Mouse (Mus musculus) embryo, embryonic 11.5 days (tissue): ENCODE data around the gene Gm27021.
"Not testable (repeated sequence)": the region's sequence is repeated elsewhere in the genome, so short reads cannot be mapped to it uniquely, and the experiment has no call there.

Experiments
- DNase-seq: peaks from one replicate; pipeline ENCODE4 v3.0.0-alpha.2; 2012; ENCODE audit warnings: low read depth, low spot score

Gm27021 gene

DNA sequence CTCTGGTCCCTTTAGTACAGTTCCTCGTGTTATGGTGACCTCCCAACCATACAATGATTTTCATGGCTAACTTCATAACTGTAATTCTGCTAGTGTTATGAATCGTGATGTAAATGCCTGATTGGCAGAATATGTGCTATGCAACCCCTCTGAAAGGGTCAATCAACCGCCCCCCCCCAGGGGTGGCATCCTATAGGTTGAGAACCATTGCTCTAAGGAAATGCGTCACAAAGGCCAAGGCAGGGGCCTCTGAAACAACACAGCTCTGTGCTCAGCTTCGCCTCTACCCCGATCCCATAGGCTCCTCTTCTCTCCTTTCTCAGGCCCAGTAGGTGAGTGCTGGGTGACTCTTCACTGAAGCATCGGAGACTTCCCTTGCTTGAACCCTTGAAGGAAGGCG is 17.7 kb upstream of the Gm27021 start:
- DNase-seq, result no peak

DNA sequence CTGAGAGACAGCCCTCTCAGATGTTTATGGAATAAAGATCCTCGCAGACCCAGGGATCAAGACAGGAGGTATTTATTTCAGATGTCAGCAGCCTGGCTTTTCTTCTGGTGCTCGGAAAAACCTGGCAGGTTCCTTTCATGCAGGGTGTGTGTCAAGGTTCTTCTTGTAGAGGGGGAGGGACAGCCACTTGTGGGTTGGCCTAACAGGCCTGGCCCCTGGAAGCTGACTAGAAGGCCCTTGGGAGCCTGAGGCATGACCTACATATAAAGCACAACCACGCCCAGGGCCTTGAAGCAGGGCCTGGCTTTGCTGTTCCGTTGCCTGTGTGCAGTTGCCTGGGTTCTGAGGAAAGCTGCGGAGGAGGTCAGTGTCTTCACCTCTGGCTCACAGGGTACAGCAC is 17.2 kb upstream of the Gm27021 start:
- DNase-seq, result no peak

DNA sequence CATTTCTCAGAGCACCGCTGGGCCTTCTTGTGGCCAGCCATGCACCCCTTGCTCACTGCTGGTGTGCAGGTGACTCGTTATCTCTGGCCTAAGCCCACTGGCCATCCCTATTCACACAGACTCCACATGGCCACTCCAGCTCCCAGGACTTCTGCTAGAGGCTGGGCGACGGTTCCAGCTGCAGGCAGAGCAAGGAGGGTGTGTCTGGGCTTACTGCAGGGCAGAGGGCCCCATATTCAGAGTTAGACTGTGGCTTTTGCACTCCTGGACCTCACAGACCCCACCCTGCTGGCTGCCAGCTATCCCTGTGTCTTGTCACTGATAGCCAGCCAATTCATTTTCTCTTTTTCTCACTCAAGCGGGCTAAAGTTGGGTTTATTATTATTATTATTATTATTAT is 16.2 kb upstream of the Gm27021 start:
- DNase-seq, result no peak

DNA sequence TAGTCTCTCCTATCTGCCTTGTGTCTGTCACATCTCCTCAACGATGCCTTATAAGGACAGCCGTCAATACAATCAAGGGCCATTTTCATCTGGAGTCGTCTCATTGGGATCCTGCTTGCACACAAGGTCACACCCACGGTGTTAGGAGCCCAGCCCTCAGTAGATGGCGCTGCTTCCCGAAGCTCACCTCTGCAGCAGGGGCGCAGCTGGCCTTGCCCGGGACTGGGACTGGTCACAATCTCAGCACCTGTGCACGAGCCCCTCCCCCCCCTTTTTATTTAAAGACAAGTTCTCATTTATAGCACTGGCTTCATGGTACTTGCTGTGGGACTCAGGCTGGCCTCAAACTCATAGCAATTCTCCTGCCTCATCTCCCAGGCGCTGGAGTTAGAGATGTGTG is 15.7 kb upstream of the Gm27021 start:
- DNase-seq, result peak; percentile 42

DNA sequence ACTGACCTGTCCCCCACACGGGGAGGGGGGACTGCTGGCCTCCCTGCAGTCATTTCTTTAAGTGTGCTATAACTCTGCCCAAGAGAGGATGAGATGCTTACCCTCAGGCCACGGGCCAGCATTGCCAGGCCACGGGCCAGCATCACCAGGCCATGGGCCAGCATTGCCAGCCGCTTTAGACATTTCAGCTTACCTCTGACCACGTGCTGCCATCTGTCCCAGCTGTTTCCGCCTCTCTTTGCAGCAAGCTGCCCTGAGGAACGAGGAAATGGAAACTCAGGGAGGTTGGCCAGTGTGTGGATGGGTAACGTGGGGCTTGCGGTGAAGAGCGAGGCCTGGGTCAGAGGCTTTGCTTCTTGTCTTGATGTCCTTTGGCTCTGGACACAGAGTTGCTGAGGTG is 13.2 kb upstream of the Gm27021 start:
- no peak for DNase-seq

DNA sequence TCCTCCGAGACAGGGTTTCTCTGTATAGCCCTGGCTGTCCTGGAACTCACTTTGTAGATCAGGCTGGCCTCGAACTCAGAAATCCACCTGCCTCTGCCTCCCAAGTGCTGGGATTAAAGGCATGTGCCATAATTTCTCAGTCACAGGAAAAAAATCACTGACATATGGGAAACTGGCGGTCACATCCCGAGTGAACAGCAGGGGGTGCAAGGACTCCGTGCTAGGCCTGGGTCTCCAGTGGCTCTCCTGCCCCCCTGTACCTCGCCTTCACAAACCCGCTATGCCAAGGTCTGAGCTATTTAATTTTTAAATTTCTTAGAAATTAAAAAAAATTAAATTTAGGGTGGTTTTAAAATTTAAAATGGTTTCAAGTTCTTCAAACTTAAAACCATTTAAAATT is 12.5 kb upstream of the Gm27021 start:
- DNase-seq, result not testable (repeated sequence)

DNA sequence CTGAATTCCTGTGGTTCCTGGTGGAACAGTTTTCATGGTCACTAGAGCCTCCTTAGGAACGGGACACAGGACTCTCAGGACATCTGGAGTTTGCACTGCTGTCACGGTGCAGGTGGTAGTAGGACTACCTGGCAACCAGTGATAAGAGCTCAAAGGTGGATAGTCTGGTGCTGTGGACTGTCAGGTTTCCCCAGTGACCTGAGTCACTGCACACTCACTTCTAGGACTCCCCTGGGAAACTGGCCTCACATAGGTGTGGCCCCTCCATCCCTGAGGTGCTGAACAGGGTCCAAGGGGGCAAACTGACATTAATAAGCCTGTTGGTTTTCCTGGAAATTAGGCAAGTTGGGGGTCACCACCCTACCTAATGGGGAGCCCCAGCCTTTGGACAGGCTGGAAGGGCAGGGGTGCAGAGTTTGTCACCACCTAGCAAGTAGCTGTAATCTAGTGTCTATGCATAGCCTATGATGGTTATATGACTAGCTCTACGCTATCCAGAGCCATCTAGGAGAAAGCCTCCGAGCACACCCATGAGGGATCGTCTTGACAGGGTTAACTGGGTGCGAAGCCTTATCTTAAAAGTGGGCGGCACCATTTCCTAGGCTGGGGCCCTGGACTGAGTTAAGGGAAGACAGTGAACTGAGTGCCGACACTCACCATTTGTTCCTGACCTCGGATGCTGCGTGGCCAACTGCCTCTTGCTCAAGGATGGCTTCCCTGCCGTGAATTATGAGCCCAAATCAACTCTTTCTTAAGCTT is 11.9 kb upstream of the Gm27021 start:
- no peak for DNase-seq

DNA sequence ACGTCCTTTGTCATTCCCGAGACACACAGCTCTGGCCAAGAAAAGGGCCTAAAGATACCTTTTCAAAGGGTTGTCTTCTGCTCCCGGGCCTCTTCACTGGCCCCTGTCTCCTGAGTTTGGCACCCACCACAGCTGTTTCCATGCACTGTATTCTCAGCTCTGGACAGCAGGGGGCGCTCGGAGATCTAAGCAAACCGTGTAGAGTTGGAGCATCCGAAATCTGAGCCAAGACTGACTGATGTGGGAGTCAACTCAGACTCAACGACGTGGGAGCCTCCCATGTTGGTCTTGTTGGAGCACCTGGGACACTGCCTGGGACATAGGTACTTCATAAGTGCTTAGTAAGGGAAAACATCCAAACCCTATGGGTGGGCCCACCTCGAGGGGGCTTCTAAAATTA is 10.6 kb upstream of the Gm27021 start:
- peak; percentile 81 for DNase-seq

DNA sequence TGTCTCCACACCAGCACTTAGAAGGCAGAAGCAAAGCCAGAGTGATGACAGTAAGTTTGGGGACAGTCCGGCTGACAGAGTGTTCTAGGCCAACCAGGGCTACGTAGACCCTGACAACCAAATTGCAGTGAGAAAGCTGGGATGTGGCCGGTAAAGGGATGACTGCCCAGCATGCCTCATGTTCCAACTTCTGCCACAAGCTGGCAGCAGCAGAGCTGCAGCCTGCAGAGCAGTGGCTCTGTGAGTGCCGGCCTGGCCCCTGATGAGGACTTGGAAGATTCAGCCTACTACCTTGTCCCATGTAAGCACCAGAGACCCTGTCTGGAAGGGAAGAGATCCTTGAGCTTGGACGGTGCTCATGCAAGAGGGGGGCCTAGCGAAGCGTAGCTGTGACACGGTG is 7.8 kb upstream of the Gm27021 start:
- no peak for DNase-seq

DNA sequence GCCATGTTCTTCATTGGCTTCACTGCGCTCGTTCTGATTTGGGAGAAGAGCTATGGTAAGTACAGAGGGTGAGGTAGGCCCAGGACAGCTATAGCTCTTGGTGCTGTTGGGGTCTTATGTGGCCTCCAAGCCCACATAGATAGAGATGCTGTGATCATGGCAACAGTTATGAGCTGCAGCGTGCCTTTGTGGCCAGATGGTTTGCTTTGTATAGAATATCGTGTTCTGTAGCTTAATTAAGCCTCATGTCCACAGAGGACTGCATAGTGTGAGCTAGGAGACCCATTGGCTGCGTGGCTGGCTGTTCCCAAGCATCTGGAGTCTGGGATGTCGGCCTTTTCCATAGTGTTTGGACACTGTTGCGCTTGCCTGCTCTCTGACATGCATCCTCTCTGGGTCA is 5.4 kb upstream of the Gm27021 start:
- no peak for DNase-seq

DNA sequence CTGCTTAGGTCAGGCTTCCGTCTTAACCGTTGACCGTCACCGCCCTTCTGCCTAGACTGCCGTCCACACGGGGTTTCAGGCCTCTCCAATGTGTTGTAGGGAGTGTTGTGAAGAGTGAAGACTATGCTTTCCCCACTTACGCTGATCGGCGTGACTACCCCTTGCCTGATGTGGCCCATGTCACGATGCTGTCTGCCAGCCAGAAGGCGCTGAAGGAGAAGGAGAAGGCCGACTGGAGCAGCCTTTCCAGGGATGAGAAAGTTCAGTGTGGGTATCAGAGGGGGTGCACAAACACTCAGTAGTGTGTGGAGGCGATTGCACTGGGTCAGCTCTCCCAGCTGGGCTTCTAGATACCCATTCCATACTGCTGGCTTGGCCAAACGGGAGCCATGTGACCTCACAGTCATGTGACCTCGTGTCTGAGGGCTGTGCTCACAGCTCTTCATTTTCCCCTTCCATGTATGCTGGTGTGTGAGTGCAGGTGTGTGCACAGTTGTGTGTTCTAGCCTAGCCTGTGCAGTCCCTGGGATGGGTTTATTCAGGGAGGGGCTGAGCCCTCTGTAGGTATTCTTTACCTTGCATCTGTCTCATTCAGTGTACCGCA is 4.8 kb upstream of the Gm27021 start:
- no peak for DNase-seq

DNA sequence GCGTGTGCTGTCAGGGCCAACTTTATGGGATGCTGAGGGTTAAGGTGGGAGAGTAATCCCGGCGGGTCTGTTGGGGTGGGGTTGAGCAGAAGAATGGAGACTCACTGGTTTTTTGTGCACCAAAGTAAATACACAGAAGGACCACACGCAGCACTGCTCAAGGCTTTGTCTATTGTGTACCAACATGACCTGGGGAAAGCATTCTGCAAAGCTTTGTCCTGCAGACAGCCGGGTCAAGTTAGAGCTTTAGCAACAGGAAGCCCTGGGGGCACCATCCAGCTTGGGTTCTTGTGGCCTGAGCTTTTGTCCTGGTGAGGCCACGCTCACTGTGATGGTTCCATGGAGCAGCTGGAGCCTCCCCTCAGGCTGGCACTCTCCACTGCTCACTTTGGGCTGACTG is 3.9 kb upstream of the Gm27021 start:
- DNase-seq, result no peak

DNA sequence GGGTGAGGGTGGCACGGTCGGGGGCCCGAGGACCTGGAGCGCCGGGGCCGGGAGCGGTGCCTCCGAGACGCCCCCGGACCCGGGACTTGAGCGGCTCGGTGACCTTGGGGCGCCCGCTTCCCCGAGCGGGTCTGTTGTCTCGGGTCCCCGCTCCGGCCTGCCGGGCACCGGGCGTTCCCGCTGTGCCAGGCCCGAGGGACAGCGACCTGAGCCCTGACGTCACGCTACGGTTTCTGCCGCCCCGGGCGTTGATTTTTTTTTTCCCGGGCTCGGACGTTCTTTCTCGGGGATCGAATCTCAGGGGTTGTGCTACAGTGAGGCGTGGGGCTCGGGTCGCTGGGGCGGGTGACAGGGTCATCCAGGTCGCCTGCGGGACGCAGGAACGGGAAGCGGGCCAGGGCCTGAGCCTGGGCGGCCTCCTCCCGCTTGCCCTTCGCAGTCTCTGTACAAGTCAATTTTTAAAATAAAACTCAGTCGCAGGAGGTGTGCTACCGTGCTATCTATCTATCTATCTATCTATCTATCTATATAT is 561 bp upstream of the Gm27021 start, which contains the start of gene Emc8:
Emc8 (minus strand) TSS at position 200 of the 532 bp plus-strand sequence.
- DNase-seq, result no peak

DNA sequence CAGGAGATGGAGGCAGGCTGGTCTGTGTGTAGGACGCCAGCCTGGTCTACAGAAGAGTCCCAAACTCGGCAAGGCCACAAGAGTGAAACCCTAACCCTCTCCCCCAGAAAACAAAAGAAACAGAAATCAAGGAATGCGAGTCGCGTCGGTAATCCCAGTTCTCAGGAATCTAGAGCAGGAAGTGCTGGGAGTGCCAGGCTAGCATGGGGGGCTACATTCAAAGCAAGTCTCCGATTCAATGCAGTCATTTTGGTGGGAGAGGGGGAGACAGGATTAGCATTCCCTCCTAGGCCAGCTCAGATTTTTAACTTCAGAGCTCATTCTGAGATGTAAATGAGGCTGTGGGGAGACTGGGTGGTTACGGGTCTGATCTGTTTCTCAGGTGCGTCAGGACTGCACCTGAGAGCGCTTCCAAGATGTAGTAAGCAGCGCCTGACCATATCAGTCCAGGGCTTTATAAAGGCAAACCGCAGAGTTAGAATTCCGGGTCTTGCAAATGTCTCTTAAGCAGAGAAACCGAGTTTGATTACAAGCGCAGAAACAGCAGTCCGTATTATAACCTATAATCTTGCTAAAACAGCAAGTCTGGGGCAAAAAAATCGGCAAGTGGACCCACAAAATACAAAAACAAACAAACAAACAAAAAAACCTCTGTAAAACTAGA is 940 bp downstream of the Gm27021 start:
- no peak for DNase-seq

DNA sequence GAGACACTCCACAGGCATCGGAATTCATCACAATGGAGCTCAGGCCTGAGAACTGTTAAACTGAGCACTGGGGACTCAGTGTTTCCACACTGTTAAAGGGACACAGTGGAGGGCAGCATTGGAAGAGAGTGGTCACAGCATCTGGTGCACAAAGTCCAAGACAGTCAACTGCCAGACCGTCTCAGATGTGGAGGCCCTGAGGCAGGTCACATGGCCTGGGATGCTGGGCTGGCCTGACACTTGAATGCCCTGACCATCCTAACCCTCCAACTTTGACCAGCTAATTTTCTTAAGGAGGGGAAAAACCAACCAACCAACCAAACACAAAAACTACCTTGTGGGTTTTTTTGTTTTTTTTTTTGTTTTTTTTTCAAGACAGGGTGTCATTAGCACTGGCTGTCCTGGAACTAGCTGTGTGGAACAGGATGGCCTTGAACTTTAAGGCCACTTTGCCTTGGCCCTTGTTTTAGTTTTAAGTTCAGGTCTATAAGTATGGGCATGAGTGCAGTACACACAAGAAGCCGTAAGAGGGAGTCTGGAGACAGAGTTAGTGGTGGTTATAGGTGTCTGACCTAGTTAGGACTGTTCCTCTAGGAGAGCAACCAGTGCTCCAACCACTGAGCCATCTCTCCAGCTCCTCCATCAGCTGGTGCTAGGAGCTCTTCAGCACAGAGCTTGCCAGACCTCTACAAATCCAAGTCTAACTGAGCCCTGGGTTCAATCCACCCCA is 2.0 kb downstream of the Gm27021 start:
- DNase-seq, result no peak

DNA sequence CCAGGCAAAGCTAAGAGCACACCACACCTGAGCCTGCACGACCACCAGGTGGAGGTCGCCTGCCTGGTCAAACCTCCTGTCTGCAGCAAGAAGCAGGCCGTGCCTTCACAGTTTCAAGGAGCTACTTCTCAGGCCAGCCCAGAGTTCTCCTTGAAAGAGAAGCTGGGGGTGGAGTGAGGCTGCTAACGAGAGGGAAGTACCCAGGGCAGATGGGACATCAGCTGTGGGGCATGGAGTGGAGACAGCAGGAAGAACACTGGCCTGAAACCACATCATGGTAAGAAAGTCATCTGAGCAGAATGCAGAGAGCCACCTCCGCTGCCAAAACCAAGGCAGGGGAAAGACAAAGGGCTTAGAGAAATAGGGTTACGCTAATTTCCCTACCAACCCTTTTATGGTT is 3.3 kb downstream of the Gm27021 start:
- no peak for DNase-seq

DNA sequence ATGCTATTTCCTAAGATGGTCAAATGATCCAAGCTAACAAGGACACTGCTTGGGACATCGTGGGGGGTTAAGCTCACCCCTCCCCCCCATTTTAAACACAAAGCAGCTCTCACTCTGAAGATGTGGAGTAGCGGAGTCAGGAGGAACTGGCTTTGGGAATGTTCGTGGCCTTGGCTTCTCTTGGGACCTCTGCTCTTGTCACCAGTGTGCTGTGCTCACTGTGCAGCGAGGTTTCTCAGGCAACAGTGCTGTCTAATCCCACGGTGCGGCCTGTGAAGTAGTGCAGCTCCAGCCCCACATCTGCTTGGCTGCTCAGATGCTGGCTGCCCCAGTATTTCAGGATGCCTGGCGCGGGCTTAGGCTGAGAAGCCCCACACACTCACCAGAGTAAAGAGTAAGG is 10.5 kb downstream of the Gm27021 start:
- no peak for DNase-seq

DNA sequence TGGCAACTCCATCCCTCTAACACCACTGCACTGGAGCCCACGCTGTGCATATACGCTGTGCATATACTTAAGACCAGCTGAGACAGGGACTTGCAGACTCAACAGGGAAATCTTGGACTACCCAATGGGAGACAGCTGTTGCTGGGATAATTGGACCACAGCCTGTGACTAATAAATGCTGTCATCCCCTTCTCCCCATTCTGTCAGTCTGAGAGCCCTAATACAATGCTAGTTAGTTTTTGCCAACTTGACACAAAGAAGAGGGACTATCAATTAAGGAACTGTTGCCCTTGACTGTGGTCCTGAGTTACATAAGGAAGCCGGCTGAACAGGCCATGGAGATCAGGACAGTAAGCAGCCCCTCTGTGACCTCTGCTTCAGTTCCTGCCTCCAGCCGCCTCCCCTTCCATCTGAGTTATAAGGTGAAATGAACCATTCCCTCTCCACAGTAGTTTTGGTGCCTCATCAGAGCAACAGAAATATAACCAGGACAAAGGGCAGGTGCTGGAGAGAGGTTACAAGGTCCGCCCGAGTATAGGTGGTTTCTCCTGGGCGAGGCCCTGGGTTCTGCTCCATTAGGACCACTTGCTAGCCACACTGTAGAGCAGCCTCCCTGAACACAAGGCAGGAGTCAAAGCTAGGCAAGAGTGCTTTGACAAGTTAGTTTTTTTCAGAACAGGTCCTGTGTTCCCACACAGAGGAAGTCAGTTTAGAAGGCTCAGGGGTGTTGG is 11.4 kb downstream of the Gm27021 start:
- DNase-seq, result no peak

DNA sequence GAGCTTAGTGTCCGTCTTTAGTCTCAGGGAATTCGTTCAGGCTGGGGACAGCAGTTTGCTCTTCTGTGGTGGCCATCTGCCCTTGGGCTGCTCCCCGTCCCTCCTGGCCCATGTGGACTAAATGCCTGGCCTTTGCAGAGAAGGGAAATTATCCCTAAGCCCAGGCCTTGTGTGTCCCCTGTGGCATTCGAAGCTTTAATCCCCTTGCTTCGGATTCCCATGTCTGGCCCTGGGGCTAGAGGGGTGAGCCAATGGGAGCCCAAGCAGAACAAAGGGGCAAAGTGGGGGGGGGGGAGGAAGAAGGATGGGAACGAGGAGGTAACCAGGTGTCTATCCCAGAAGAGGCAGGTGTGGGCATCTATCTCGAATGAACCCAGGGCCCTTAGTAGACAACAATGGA is 20.3 kb downstream of the Gm27021 start, which contains the start of gene 1190005I06Rik:
1190005I06Rik (minus strand) TSS at position 101 of the 400 bp plus-strand sequence.
- no peak for DNase-seq

DNA sequence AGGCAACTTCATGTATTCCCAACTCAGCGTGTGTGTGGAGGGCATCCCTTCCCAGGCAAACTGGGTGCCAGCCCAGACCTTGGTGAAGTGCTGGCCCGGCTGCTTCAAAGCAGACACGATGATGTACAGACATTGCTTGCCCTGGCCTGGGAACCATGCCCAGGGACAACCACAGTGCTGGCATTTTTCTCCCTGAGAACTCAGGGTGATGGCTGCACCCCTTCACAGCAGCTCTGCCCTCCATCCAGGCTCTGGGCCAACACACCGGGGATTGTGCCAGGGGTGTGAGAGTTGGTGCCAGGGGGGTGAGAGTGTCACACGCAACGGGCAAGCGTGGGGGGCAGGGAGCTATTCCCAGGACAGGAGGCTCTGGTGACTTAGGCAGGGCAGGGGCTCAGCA is 23.2 kb downstream of the Gm27021 start:
- DNase-seq, result no peak

DNA sequence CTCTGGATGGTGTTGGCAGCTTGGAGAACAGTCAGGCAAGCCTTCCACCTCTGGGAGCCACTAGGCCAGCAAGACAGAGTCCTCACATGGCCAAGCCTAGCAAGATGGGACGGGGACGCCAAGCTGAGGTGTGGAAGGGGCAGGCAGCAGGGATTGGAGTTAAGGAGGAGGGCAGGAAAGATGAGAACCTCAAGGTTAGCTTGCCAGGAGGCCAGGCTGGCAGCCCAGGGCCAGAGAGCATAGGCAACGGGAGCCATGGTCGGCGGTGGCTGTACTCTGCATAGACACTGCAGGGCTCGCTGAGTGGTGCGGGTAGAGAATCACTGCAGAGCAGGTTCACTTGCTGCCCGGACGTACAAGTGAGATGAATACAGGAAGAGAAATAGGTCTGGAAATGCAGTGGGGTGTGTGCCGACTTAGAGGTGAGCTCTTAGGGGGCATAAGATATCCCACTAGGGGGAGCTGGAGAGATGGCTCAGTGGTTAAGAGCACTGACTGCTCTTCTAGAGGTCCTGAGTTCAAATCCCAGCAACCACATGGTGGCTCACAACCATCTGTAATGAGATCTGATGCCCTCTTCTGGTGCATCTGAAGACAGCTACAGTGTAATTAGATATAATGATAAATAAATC is 25.7 kb downstream of the Gm27021 start:
- DNase-seq, result no peak
